Mouse (Mus musculus) adrenal gland, adult 2 months (tissue): ENCODE results near the gene 4930583I09Rik. TPM values are rescaled to one million over a fixed set of nuclear protein-coding genes. Genes with fewer than 3 reads are reported as not detected.

ENCODE experiments used
- DNase-seq: peaks from one replicate; pipeline ENCODE4 v3.0.0; 2021
- polyA plus RNA-seq: library from polyadenylated mRNA; depleted of rRNA; stranded (reverse); fragments of >200 nt; gene quantifications from 2 replicates; pipeline ENCODE4 v1.2.3, GENCODE M21; 2012; rRNA removed
- total RNA-seq, 2 experiments: library from RNA; stranded (reverse); gene quantifications; 2 replicates each; pipeline ENCODE4 v1.2.3; 2021

Gene 4930583I09Rik
- total and polyA plus RNA-seq, 3 experiments = not detected

GRCm38 (mm10) chr17:64802168-64802955 is 33.5 kb downstream of the 4930583I09Rik start:
- no peak for DNase-seq

GRCm38 (mm10) chr17:64792623-64793022 is 43.2 kb downstream of the 4930583I09Rik start:
- DNase-seq = no peak

GRCm38 (mm10) chr17:64792076-64792475 is 43.8 kb downstream of the 4930583I09Rik start:
- DNase-seq = peak; percentile 62

GRCm38 (mm10) chr17:64789175-64789574 is 46.7 kb downstream of the 4930583I09Rik start:
- DNase-seq = no peak

GRCm38 (mm10) chr17:64788301-64788700 is 47.6 kb downstream of the 4930583I09Rik start:
- no peak for DNase-seq

GRCm38 (mm10) chr17:64785961-64786360 is 49.9 kb downstream of the 4930583I09Rik start:
- no peak for DNase-seq

Other genes with a start within 250 kb of the 4930583I09Rik start
- 100 to 1,000 TPM; 120 to 175 TPM for gene Man2a1, start 235.3 kb downstream of the 4930583I09Rik start, total RNA-seq
- 18.0 and 22.0 TPM in 2 replicates for gene Man2a1, start 235.3 kb downstream of the 4930583I09Rik start, polyA plus RNA-seq